Mouse (Mus musculus) megakaryocyte, embryonic 14.5 days (primary cell): Measurements from ENCODE around the gene Cand2.

Experiments used
- FLI1 ChIP-seq: IDR thresholded peaks from 2 replicates; pipeline ENCODE4 v1.6.1; 2012; ENCODE audit warnings: low read length, inconsistent platforms, mixed read lengths
- GATA1 ChIP-seq: IDR thresholded peaks from 3 replicates; pipeline ENCODE4 v1.6.1; 2012; ENCODE audit warnings: mixed read lengths, low read length, inconsistent platforms, borderline replicate concordance

- TF ChIP-seq GATA1 = no peak
- TF ChIP-seq FLI1 = no peak
Observed at GRCm38 (mm10) chr6:115801811-115802210, 27.5 kb downstream of the Cand2 start.
